Mouse (Mus musculus): ENCODE data around the gene Lrrc8b. TPM values are rescaled to one million over a fixed set of nuclear protein-coding genes. Genes with fewer than 3 reads are reported as not detected.
A peak's percentile ranks its signal among the peaks of the same experiment; 100 is the strongest.

The Lrrc8b gene
- polyA plus RNA-seq, 1 experiment from 2014 or later: 18.5 TPM

GRCm38 (mm10) chr5:105496586-105496985, 81.0 kb downstream of the Lrrc8b start:
- Histone ChIP-seq H3K27me3 (ENCODE audit: control insufficient read depth, insufficient read depth, low read depth, low read length) (no peaks in the 10 kb centered on the region), H3K9ac (ENCODE audit: low read depth, low read length) (no peak overlapping the region), H3K4me2 (ENCODE audit: low read length) (no peak overlapping the region), H3K36me3 (ENCODE audit: control insufficient read depth, insufficient read depth, low read length) (no peaks in the 10 kb centered on the region), H3K4me3 (ENCODE audit: low read depth, low read length) (no peak overlapping the region), H3K27ac (ENCODE audit: low read length) (no peak overlapping the region), H3K4me1 (ENCODE audit: control insufficient read depth, insufficient read depth, low read length) (peaks cover 35% of the 10 kb centered on the region), H3K9me3 (replicated peaks; ENCODE audit: control insufficient read depth, low read length, poor library complexity, severe bottlenecking) (no peaks in the 10 kb centered on the region)
- no peak for ATAC-seq
- WGBS: 80% methylated on average over 7 of the region's 7 CpGs

- Histone ChIP-seq H3K4me1 (ENCODE audit: control insufficient read depth, insufficient read depth, low read length) (peaks cover 30% of the 10 kb centered on the region), H3K4me3 (ENCODE audit: low read depth, low read length) (no peak overlapping the region), H3K4me2 (ENCODE audit: low read length) (no peak overlapping the region), H3K9ac (ENCODE audit: low read depth, low read length) (no peak overlapping the region), H3K9me3 (replicated peaks; ENCODE audit: control insufficient read depth, low read length, poor library complexity, severe bottlenecking) (no peaks in the 10 kb centered on the region), H3K27ac (ENCODE audit: low read length) (no peak overlapping the region), H3K36me3 (ENCODE audit: control insufficient read depth, insufficient read depth, low read length) (no peaks in the 10 kb centered on the region), H3K27me3 (ENCODE audit: control insufficient read depth, insufficient read depth, low read depth, low read length) (no peaks in the 10 kb centered on the region)
- 39% methylated on average over 4 of the region's 4 CpGs for WGBS
- no peak for ATAC-seq
Measured at GRCm38 (mm10) chr5:105498429-105499000, 82.9 kb downstream of the Lrrc8b start.

GRCm38 (mm10) chr5:105499396-105499795, 83.8 kb downstream of the Lrrc8b start:
- Histone ChIP-seq H3K9me3 (replicated peaks; ENCODE audit: control insufficient read depth, low read length, poor library complexity, severe bottlenecking) (no peaks in the 10 kb centered on the region), H3K27me3 (ENCODE audit: control insufficient read depth, insufficient read depth, low read depth, low read length) (no peaks in the 10 kb centered on the region), H3K4me3 (ENCODE audit: low read depth, low read length) (no peak overlapping the region), H3K36me3 (ENCODE audit: control insufficient read depth, insufficient read depth, low read length) (no peaks in the 10 kb centered on the region), H3K4me1 (ENCODE audit: control insufficient read depth, insufficient read depth, low read length) (peaks cover 27% of the 10 kb centered on the region), H3K27ac (ENCODE audit: low read length) (no peak overlapping the region), H3K4me2 (ENCODE audit: low read length) (no peak overlapping the region), H3K9ac (ENCODE audit: low read depth, low read length) (no peak overlapping the region)
- WGBS: 21% methylated on average over 1 of the region's 1 CpGs
- no peak for ATAC-seq

- H3K4me1 ChIP-seq (ENCODE audit: control insufficient read depth, insufficient read depth, low read length): peaks cover 17% of the 10 kb centered on the region
- no peaks in the 10 kb centered on the region for H3K36me3 ChIP-seq (ENCODE audit: control insufficient read depth, insufficient read depth, low read length)
- peak overlapping the region; percentile 28 for H3K27ac ChIP-seq (ENCODE audit: low read length)
- no peaks in the 10 kb centered on the region for H3K9me3 ChIP-seq (replicated peaks; ENCODE audit: control insufficient read depth, low read length, poor library complexity, severe bottlenecking)
- H3K27me3 ChIP-seq (ENCODE audit: control insufficient read depth, insufficient read depth, low read depth, low read length): no peaks in the 10 kb centered on the region
- H3K9ac ChIP-seq (ENCODE audit: low read depth, low read length): no peak overlapping the region
- WGBS: 32% methylated on average over 12 of the region's 12 CpGs
- no peak overlapping the region for H3K4me2 ChIP-seq (ENCODE audit: low read length)
- ATAC-seq: peak; percentile 23
- H3K4me3 ChIP-seq (ENCODE audit: low read depth, low read length): no peak overlapping the region
Measured at GRCm38 (mm10) chr5:105500132-105501121, 84.9 kb downstream of the Lrrc8b start.

GRCm38 (mm10) chr5:105501136-105501535, 85.6 kb downstream of the Lrrc8b start:
- Histone ChIP-seq H3K36me3 (ENCODE audit: control insufficient read depth, insufficient read depth, low read length) (no peaks in the 10 kb centered on the region), H3K4me3 (ENCODE audit: low read depth, low read length) (no peak overlapping the region), H3K9ac (ENCODE audit: low read depth, low read length) (no peak overlapping the region), H3K27ac (ENCODE audit: low read length) (no peak overlapping the region), H3K4me1 (ENCODE audit: control insufficient read depth, insufficient read depth, low read length) (peaks cover 12% of the 10 kb centered on the region), H3K9me3 (replicated peaks; ENCODE audit: control insufficient read depth, low read length, poor library complexity, severe bottlenecking) (no peaks in the 10 kb centered on the region), H3K27me3 (ENCODE audit: control insufficient read depth, insufficient read depth, low read depth, low read length) (no peaks in the 10 kb centered on the region), H3K4me2 (ENCODE audit: low read length) (no peak overlapping the region)
- no peak for ATAC-seq
- 93% methylated on average over 3 of the region's 3 CpGs for WGBS

- H3K36me3 ChIP-seq (ENCODE audit: control insufficient read depth, insufficient read depth, low read length): no peaks in the 10 kb centered on the region
- WGBS: 90% methylated on average over 6 of the region's 6 CpGs
- no peaks in the 10 kb centered on the region for H3K4me1 ChIP-seq (ENCODE audit: control insufficient read depth, insufficient read depth, low read length)
- H3K9ac ChIP-seq (ENCODE audit: low read depth, low read length): no peak overlapping the region
- no peak overlapping the region for H3K4me2 ChIP-seq (ENCODE audit: low read length)
- H3K27me3 ChIP-seq (ENCODE audit: control insufficient read depth, insufficient read depth, low read depth, low read length): no peaks in the 10 kb centered on the region; the same call in 1 of the 2 replicates
- H3K4me3 ChIP-seq (ENCODE audit: low read depth, low read length): no peak overlapping the region
- no peak overlapping the region for H3K27ac ChIP-seq (ENCODE audit: low read length)
- ATAC-seq: no peak
- H3K9me3 ChIP-seq (replicated peaks; ENCODE audit: control insufficient read depth, low read length, poor library complexity, severe bottlenecking): no peaks in the 10 kb centered on the region
Measured at GRCm38 (mm10) chr5:105508813-105509212, 93.2 kb downstream of the Lrrc8b start.

GRCm38 (mm10) chr5:105512297-105512696, 96.7 kb downstream of the Lrrc8b start:
- Histone ChIP-seq H3K27me3 (ENCODE audit: control insufficient read depth, insufficient read depth, low read depth, low read length) (peaks cover 3% of the 10 kb centered on the region), H3K4me3 (ENCODE audit: low read depth, low read length) (no peak overlapping the region), H3K4me2 (ENCODE audit: low read length) (no peak overlapping the region), H3K36me3 (ENCODE audit: control insufficient read depth, insufficient read depth, low read length) (no peaks in the 10 kb centered on the region), H3K9me3 (replicated peaks; ENCODE audit: control insufficient read depth, low read length, poor library complexity, severe bottlenecking) (no peaks in the 10 kb centered on the region), H3K27ac (ENCODE audit: low read length) (no peak overlapping the region), H3K9ac (ENCODE audit: low read depth, low read length) (no peak overlapping the region), H3K4me1 (ENCODE audit: control insufficient read depth, insufficient read depth, low read length) (no peaks in the 10 kb centered on the region)
- ATAC-seq: no peak
- WGBS: 75% methylated on average over 4 of the region's 4 CpGs

- no peaks in the 10 kb centered on the region for H3K36me3 ChIP-seq (ENCODE audit: control insufficient read depth, insufficient read depth, low read length)
- no peak overlapping the region for H3K4me3 ChIP-seq (ENCODE audit: low read depth, low read length)
- ATAC-seq: no peak
- 75% methylated on average over 6 of the region's 6 CpGs for WGBS
- H3K9me3 ChIP-seq (replicated peaks; ENCODE audit: control insufficient read depth, low read length, poor library complexity, severe bottlenecking): no peaks in the 10 kb centered on the region
- H3K4me2 ChIP-seq (ENCODE audit: low read length): no peak overlapping the region
- H3K9ac ChIP-seq (ENCODE audit: low read depth, low read length): no peak overlapping the region
- peaks cover 11% of the 10 kb centered on the region for H3K4me1 ChIP-seq (ENCODE audit: control insufficient read depth, insufficient read depth, low read length)
- H3K27me3 ChIP-seq (ENCODE audit: control insufficient read depth, insufficient read depth, low read depth, low read length): peaks cover 3% of the 10 kb centered on the region
- H3K27ac ChIP-seq (ENCODE audit: low read length): no peak overlapping the region
Measured at GRCm38 (mm10) chr5:105515532-105515931, 100.0 kb downstream of the Lrrc8b start.

- WGBS: 79% methylated on average over 3 of the region's 3 CpGs
- ATAC-seq: no peak
- no peaks in the 10 kb centered on the region for H3K9me3 ChIP-seq (replicated peaks; ENCODE audit: control insufficient read depth, low read length, poor library complexity, severe bottlenecking)
Measured at GRCm38 (mm10) chr5:105516290-105516689, 100.7 kb downstream of the Lrrc8b start.

More at GRCm38 (mm10) chr5:105516290-105516689, 100.7 kb downstream of the Lrrc8b start:
- Histone ChIP-seq H3K4me2 (ENCODE audit: low read length) (no peak overlapping the region), H3K9ac (ENCODE audit: low read depth, low read length) (no peak overlapping the region), H3K27ac (ENCODE audit: low read length) (no peak overlapping the region), H3K27me3 (ENCODE audit: control insufficient read depth, insufficient read depth, low read depth, low read length) (peaks cover 3% of the 10 kb centered on the region), H3K36me3 (ENCODE audit: control insufficient read depth, insufficient read depth, low read length) (no peaks in the 10 kb centered on the region), H3K4me3 (ENCODE audit: low read depth, low read length) (no peak overlapping the region), H3K4me1 (ENCODE audit: control insufficient read depth, insufficient read depth, low read length) (peaks cover 17% of the 10 kb centered on the region)
